Mouse (Mus musculus) megakaryocyte-erythroid progenitor cell, adult 5-6 weeks (primary cell): ENCODE measurements around the gene Fam53b. TPM values are rescaled to one million over a fixed set of nuclear protein-coding genes. Genes with fewer than 3 reads are reported as not detected.
A peak's percentile ranks its signal among the peaks of the same experiment; 100 is the strongest.

ENCODE experiments used
- ATAC-seq: replicated peaks from 2 replicates; pipeline ENCODE4 v1.8.0; 2016; ENCODE audit warnings: mild to moderate bottlenecking, inconsistent platforms; ENCODE audit not compliant: severe bottlenecking, poor library complexity, low FRiP score, low TSS enrichment
- total RNA-seq, 2 experiments: library from RNA; stranded (forward) in 1 of 2; stranded (reverse) in 1 of 2; fragments of 200-1000, 215-1000 nt in 1 of 2; fragments of >200 nt in 1 of 2; fragmentation: Nextera tagmentation in 1 of 2; gene quantifications; 2 replicates each; pipeline ENCODE4 v1.2.3; 2014 to 2017

Fam53b gene
- total RNA-seq, 2 experiments from 2014 or later, result 21.2 to 61.6 TPM

- no peak for ATAC-seq
These were observed 38.4 kb downstream of the Fam53b start for GRCm38 (mm10) chr7:132775333-132775732.

- peak; percentile 23; the same call in 1 of the 2 replicates for ATAC-seq
These were observed 40.5 kb downstream of the Fam53b start for GRCm38 (mm10) chr7:132773011-132773705.

- peak; percentile 87 for ATAC-seq
These were observed 41.2 kb downstream of the Fam53b start for GRCm38 (mm10) chr7:132772440-132772839.

GRCm38 (mm10) chr7:132768498-132769344 is 45.0 kb downstream of the Fam53b start:
- ATAC-seq, result peak; percentile 23; the same call in 1 of the 2 replicates

- no peak for ATAC-seq
These were observed 45.7 kb downstream of the Fam53b start for GRCm38 (mm10) chr7:132767999-132768370.

GRCm38 (mm10) chr7:132767233-132767998 is 46.3 kb downstream of the Fam53b start:
- ATAC-seq, result no peak

- ATAC-seq, result peak; percentile 69
These were observed 47.3 kb downstream of the Fam53b start for GRCm38 (mm10) chr7:132766235-132766871.

- peak; percentile 47 for ATAC-seq
These were observed 48.0 kb downstream of the Fam53b start for GRCm38 (mm10) chr7:132765629-132766186.

GRCm38 (mm10) chr7:132764896-132765491 is 48.7 kb downstream of the Fam53b start:
- no peak for ATAC-seq

GRCm38 (mm10) chr7:132764314-132764713 is 49.4 kb downstream of the Fam53b start:
- no peak for ATAC-seq

GRCm38 (mm10) chr7:132763911-132764310 is 49.8 kb downstream of the Fam53b start:
- no peak for ATAC-seq

GRCm38 (mm10) chr7:132763351-132763750 is 50.3 kb downstream of the Fam53b start:
- no peak for ATAC-seq

GRCm38 (mm10) chr7:132761409-132761808 is 52.3 kb downstream of the Fam53b start:
- no peak for ATAC-seq

- no peak for ATAC-seq
These were observed 53.0 kb downstream of the Fam53b start for GRCm38 (mm10) chr7:132760589-132761180.

- no peak for ATAC-seq
These were observed 53.8 kb downstream of the Fam53b start for GRCm38 (mm10) chr7:132759926-132760325.

GRCm38 (mm10) chr7:132759405-132759891 is 54.2 kb downstream of the Fam53b start:
- no peak for ATAC-seq

GRCm38 (mm10) chr7:132758875-132759274 is 54.8 kb downstream of the Fam53b start:
- no peak for ATAC-seq

- ATAC-seq, result no peak
These were observed 57.4 kb downstream of the Fam53b start for GRCm38 (mm10) chr7:132756325-132756724.
